Mouse (Mus musculus) adrenal gland, postnatal 36 days (tissue): Measurements from ENCODE around the gene Rasgrp4. TPM values are rescaled to one million over a fixed set of nuclear protein-coding genes. Genes with fewer than 3 reads are reported as not detected.
A peak's percentile ranks its signal among the peaks of the same experiment; 100 is the strongest.
"Not testable (repeated sequence)": the region's sequence is repeated elsewhere in the genome, so short reads cannot be mapped to it uniquely, and the experiment has no call there.

Experiments
- DNase-seq, 2 experiments: peaks; one replicate each; pipeline ENCODE4 v3.0.0; 2021; ENCODE audit warnings: mixed read lengths in 1 of 2
- long read RNA-seq, 2 experiments: library from polyadenylated mRNA; stranded (forward); transcript quantifications; one replicate each; pipeline ENCODE4 v2.0.0; 2021; ENCODE audit warnings: borderline sequencing depth in 2 of 2
- total RNA-seq, 2 experiments: library from RNA; stranded (reverse); gene quantifications; 2 replicates each; pipeline ENCODE4 v1.2.3; 2021

The Rasgrp4 gene
- total RNA-seq, result 1 to 10 TPM; 1.2 to 1.6 TPM
- long read RNA-seq, experiment 1, result 0 reads
- long read RNA-seq, experiment 2, result 0 reads

DNA sequence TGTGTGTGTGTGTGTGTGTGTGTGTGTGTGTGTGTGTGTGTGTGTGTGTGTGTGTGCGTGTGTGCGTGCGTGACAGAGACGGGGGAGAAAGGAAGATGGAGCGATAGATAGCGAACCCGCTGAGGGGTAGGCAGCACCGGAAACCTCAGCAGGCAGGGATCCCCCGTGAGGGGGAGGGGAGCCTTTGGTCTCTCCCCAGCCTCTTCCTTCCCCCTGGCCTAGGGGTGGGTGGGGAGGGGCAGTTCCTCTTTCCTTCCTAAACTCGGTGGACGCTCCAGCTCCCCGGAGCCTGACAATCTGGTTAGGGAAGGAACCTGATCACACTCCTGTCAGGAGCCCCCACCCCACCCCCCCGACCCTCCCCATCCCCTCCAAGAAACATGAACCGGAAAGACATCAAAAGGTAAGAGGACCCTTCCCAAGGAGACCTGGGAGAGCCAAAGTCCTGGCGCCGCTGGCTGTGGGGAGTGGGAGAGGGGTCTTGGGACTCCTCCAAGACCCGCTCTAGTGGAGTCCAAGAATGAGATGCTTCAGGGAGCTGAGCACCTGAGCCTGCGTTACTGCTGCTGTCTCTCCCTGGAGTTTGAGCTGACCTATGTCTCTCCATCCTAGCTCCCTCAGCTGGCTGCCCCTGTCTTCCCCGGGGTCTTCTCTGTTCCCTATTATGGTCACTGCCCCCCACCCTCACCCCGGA, at the start of gene Rasgrp4:
Gene Rasgrp4 (plus strand): TSS at position 159 of the 694 bp plus-strand sequence.
- DNase-seq, result peak; percentile 31 to 59

DNA sequence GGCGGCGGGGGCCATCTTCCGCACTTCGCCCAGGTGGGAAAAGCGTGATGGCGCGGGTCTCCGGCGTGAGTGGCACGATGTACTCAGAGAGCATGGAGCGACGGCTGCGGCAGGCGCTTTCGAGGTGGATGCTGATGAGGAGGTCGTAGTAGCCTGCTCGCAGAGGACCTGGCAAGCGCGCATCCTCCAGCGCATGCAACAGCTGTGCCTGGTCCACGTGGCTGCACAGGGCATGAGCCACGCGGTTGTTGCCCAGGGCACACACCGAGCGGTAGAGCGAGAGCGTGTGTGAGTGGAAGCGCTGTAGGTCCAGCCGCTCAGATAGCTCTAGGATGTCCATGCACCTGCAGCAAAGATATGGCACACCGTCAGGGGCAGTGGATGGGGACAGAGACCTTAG, 48.7 kb upstream of the Rasgrp4 start:
- DNase-seq, result no peak

DNA sequence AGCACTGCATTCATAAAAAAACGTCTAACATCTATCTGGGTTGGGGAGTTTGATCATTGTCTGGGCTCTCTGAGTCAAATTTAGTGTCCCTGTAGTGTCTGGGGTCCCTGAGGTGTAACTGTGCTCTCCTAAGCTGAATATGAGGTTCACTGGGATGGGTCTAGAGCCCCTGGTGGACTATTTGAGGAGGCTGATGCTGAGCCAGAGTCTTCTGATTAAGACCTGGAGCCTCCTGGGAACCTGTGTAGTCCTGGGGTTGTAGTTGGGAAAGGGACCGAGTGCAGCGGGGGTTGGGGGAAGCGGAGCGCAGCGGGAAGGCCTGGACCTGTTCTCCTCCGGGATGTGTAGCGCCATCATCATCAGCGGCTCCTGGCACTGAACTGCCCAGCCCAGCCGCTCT, 47.7 kb upstream of the Rasgrp4 start:
- no peak for DNase-seq

DNA sequence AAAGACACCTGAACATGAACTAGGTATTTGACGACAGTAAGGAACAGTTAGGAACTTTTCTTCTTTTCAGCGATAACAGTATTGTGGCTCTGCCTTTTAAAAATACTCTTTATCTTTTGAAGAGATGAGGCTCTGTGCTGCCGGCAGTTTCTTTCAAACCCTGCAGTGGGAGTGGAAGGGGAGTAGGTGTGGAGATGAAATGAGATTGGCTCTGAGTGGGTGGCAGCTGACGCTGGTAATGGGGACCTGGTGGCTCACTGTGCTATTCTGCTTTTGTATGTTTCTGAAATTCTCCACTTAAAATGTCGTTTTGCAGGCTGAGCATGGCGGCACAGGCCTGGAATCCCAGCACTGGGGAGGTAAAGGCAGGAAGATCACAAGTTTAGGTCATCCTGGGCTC, 45.8 kb upstream of the Rasgrp4 start:
- DNase-seq, result no peak

DNA sequence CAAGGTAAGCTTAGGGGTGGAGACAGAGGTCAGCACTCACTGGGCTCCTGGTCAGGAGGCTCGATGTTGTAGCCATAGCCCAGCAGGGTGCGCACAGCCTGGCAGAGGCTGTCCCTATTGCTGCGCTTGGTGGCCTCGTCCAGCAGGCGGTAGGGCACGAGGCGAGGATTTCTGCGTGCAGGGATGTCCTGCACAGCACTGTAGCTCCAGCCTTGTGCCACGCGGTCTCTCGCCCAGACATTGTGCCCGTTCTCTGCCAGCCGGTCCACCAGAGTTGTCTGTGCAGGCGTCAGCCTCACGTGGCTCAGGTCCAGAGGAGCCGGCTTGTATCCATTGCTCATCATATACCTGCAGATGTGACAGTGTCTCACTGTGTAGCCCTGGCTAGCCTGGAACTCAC, 37.5 kb upstream of the Rasgrp4 start:
- DNase-seq, result no peak

DNA sequence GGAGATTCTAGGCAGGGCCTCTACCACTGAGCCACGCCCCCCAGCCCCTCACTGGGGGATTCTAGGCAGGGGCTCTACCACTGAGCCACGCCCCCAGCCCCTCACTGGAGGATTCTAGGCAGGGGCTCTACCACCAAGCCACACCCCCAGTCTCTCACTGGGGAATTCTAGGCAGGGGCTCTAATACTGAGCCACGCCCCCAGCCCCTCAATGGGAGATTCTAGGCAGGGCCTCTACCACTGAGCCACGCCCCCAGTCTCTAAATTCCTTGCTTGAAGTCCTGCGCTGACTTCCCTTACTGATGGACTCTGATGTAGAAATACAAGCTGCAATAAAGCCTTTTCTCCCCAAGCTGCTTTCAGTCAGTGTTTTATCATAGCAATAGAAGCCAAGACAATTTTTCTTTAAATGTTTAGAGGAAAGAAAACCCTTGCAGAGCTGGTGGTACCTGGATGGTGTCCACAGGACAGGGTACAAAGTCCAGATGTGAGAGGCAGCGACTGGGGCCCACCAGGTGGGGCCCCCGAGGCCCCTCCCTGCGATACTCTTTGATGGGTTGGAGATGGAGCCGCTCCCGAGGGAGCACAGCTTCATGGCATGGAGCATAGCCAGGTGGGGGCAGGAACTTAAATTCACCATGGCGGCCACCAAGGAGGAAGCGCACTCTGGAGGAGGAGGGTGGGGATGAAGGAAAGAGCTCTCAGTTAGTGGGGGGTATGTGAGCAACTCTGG, 33.2 kb upstream of the Rasgrp4 start:
- no peak for DNase-seq

DNA sequence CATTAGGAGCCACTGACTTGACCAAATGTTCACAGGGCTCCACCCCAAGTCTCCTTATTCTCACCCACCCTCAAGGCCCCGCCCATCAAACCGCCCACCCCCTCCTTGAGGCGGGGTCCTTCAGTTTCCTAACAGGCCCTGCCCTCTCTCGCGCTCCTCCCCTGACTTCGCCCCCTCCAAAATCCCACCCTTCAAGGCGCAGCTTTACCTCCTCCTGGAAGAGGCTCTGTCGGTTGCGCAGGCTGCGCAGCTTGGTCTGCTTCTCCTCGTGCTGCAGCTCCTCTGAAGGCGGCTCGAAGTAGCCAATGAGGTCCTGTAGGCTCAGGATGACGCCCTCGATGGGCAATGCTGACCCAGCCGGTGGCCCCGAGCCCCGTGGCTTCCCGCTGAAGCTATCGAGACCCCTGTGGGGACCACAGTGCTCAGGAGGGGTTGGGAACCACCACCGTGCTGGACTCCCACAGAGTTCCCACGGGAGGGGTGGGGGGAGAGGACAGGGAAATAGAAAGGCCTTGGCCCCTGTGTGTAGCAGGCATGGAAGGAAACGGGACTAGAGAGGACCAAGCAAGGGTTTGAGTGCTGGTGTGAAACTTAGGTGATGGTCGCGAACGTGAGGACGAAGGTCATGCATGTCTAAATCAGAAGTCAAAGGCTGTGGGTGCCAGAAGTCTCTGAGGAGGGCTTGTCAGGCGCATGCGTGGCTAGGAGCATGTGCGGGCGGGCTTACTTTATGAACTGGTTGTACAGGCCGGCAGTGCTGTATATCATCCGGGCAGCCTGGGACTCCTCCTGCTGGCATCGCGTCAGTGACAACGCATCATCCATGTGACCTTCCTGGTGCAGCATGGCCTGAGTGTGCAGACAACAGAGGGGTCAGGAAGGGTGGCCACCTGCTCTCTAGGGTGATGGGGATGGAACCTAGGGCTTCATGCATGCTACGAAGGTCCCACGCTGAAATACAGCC, 25.4 kb upstream of the Rasgrp4 start:
- DNase-seq, result peak; percentile 73 to 79

DNA sequence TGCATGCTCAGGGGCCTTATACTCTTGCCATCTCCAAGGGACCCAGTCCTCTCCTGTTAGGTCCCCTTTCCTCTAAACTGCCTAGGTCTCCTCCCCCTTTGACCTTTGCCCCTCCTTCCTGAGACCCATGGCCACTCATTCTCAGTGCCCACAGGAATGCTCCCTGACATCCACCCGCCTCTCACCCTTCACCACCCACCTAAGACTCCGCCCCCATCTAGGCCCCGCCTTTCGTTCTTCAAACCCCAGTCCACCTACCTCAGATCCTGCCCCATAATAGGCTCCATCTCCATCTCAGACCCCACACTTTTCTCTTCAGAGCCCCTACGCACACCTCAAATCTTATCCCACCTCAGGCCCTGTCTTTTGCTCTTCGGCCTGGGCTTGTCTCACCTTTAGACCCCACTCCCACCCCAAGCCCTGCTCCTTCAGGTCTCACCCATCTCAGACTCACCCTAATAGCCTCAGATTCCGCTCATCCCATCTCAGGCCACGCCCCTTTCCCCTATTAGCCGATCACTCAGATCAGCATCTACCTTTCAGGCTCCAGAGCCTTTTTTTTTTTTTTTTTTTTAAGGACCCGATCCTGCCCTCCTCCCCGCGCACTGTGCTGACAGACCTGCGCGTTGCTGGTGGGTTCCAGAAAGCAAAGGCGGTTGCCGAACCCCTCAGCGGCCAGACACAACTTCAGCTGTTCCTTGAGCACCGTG, 16.4 kb upstream of the Rasgrp4 start:
- no peak for DNase-seq

DNA sequence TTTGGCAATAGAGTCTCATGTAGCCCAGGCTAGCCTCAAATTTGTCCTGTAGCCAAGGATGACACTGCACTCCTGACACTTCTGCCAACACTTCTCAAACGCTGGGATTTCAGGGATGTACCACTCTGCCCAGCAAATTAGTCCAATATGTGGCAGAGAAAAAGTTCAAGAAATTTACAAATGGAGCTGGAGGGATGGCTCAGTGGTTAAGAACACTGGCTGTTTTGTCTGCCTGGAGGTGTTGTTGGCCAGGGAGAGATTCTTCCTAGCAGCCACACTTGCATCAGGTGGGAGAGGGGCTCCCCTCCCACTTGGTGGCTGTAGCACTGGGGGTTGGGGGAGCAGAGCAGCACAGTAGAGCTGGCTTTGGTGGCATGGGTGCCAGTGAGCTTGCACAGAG, 15.1 kb upstream of the Rasgrp4 start:
- DNase-seq, result no peak

DNA sequence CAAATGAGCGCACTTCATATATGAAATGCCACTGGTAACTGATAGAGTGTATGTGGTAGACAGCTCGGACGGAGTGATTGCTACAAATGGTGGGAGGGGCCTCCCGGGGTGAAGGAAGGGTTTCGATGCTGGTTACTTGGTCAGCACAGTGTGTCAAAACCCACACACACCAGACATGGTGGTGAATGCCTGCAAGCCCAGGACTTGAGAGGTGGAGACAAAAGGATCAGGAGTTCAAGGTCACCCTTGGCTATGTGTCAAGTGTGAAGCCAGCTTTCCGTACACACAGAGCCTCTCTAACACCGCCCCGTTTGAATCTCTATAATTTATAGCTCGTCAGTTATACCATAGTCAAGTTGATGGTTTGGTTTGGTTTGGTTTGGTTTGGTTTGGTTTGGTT, 11.8 kb upstream of the Rasgrp4 start:
- DNase-seq, result no peak

DNA sequence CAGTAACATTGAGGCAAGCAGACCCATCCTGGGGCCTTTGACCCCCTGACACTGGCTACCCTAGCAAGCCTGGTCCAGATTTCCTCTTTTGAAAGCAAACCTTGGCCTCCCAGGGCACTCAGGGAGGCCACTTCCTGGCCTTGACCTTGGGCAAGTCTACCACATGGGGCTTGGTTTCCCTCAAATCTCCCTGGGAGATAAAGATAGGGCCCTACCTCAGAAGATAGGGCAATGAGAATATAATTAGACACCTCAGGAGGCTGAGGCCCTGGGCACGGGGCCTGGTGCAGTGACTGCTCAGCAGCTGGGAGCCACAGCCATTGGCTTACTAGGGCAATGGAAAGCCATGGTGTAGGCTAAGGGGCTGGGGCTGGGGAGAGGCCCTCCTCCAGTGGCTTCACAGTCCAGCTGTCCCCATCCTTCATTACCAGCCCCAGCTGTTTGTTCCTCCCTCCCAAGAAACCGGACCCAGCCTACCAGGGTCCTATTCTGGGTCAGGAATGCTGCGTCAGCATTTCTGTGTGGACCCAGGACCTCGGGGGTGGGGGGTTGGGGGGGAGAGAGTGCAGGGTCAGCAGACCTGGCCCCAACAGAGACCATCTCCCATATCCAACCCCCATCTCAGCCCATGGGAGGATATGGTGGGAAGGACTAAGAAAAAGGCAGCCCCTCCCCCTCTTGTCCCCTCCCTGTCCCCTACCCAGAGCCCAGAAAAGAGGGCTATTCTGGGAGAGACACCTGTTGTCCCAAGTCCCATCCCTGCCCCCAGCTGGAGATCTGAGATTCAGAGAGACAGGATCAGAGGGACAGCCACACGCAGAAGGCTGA, 10.9 kb upstream of the Rasgrp4 start:
- no peak for DNase-seq

DNA sequence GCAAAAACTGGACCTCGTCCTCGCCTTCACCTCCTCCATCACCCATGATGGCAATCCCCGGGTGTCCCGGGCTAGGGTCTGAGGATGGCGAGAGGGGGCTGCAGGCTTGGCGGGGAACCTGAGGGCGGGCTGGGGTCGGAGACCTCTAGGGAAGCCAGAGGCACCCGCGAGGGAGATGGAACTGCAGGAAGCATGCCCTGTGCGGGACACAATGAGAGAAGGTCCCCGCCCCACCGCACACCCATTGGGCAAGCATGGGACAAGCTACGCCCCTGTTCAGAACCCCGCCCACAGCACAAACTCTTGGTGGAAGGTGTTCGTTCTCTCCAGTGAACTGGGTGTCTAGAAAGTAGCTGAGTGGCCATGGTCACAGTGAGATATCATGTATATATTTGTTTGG, 9.7 kb upstream of the Rasgrp4 start, which contains the start of gene Ryr1:
Gene Ryr1 (minus strand): TSS at position 210 of the 400 bp plus-strand sequence.
- DNase-seq, result peak; percentile 79 to 81

DNA sequence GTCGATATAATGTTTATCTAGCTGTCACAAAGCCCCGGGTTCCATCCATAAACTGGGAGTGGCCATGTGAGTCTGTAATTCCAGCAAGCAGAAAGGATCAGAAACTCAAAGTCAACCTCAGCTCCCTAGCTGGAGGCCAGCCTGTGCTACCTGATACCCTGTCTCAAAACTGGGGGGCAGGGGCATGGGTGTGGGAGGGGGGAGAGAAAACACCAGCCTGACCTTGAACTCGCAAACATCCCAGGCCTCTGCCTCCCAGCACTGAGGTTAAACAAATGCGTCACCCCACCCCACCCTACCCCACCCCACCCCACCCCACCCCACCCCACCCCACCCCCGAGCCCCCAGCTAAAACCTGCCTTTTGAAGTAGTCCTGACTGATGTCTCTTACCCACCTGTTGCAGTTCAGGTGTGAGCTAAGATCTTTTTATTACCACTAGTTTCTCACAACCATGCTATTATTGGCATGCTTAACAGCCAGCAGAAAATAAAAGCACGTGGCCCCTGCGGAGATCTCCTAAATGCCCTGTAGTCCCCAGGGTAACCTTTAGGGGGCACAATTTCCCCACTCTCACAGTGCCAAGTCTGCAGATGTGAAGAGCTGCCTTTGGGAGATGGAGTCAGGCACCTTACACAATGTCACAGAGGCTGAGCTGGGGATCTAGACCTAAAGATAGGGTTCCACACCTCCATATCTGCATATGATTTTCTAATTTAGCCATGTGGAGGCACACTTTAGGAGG, 8.3 kb upstream of the Rasgrp4 start:
- peak; percentile 61 to 70 for DNase-seq

DNA sequence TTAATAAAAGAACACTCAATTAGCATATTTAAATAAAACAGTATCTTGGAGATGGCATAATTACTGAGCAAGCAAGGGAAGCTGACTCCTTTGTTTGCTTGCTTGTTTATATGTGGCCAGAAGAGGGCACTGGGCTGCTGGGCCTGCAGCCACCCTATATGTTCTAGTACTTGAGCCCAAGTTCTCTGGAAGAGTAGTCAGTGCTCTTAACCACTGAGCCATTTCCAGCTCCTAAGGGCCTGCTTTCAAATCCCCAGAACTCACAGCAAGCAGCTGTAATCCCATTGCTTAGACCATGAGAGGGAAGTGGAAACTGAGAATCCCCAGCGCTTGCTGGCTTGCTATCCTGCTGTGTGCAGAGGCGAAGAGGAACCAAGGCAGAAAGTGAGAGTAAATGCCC, 5.9 kb upstream of the Rasgrp4 start:
- DNase-seq, result peak in 1 of 2 experiments; percentile 25

DNA sequence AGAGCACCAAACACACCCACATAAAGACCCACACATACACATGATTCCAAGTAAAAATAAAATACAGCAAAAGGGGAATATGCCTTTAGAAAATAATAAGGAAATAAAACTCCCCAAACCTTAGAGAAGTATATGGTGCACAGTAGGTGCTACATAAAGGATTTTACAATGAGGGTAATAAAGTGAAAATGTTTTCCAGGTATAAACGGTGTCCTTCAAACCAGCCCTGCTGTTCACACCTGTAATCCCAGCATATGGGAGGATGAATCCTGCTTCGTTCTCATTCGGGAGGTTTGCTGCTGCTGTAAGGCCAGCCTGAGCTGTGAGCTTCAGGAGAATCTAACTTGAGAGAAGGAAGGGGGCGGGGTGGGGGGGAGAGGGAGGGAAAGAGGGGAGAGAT, 421 bp upstream of the Rasgrp4 start:
- no peak for DNase-seq

DNA sequence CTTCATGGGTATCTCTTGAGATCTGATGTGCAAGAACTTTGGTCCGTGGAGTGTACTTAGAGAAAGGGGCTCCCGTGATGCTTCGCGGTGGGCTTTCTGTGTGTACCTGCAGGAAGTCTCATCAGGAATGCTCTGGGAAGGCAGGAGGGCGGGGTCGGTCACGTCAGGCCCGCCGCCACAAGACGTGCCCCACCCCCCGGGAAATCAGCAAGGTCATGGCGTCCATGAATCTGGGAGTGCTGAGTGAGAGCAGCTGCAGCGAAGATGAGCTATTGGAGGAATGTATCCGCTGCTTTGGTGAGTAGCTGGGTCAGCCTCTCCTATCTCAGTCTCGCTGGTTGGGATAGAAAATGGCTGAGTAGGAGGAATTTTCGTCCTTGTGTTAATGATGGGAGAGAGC, 2.8 kb downstream of the Rasgrp4 start:
- peak; percentile 46 to 61 for DNase-seq

DNA sequence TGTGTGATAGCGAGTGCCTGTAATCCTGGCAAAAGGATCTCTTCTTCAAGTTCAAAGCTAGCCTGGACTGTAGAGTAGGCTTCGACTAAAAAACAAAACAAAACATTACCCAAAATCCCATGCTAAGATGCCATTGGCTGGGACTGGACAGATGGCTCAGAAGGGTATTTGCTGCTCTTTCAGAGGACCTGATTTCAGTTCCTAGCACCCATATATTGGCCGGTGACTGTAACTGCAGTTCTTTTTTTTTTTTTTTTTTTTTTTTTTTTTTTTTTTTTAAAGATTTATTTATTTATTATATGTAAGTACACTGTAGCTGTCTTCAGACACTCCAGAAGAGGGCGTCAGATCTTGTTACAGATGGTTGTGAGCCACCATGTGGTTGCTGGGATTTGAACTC, 4.6 kb downstream of the Rasgrp4 start:
- not testable (repeated sequence) for DNase-seq

DNA sequence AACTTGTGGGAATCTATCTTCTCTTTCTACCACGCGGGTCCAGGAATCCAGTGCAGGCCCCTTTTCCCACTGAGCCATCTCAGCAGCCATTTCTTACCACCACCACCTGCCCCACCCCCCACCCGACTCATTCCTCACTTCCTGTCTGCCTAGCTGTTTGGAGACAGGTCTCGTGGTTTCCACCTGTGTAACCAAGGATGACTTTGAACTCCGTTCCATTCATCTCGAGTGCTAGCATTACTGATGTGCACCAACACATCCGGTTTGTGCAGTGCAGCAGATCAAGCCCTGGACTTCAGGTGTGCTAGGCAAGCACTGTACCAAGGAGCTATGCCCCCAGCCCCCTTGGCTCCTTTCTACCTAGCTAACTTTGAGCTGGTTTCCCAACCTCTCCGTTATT, 6.8 kb downstream of the Rasgrp4 start:
- DNase-seq, result no peak

DNA sequence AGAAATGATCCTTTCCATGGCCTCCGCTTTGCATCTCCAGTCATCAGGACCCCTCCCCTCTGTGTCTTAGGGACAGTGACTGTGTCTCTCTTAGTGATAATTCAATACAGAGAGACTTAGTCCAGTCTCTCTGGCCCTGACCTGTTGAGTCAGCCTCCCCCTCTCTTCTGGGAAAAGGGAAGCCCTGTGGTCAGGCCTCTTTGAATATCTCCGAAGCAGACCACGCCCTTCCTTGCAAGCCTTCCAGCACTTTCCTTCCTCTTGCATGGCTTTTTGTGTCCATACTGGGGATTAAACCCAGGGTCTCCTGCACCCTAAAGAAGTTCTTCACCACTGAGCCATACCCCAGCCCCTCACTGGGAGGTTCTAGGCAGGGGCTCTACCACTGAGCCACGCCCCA, 9.4 kb downstream of the Rasgrp4 start:
- peak in 1 of 2 experiments; percentile 23 for DNase-seq
